Mouse (Mus musculus) heart, adult 2 months (tissue): Measurements from ENCODE around the gene Anpep. TPM values are rescaled to one million over a fixed set of nuclear protein-coding genes. Genes with fewer than 3 reads are reported as not detected.

Source experiments
- DNase-seq, 2 experiments: peaks; one replicate each; pipeline ENCODE4 v3.0.0; 2021
- H3K27ac ChIP-seq: fragments of 200-600 bp; 2 replicates; pipeline ENCODE4 v1.8.1; 2022
- H3K27me3 ChIP-seq: fragments of 200-500 bp; 2 replicates; pipeline ENCODE4 v1.6.1; 2012; ENCODE audit warnings: mild to moderate bottlenecking, low read length, inconsistent platforms, mixed read lengths; ENCODE audit not compliant: control insufficient read depth, insufficient read depth
- H3K36me3 ChIP-seq: fragments of 200-500 bp; 2 replicates; pipeline ENCODE4 v1.6.1; 2012; ENCODE audit warnings: low read length, inconsistent platforms; ENCODE audit not compliant: control insufficient read depth, insufficient read depth
- H3K4me1 ChIP-seq: fragments of 200-500 bp; 2 replicates; pipeline ENCODE4 v1.6.1; 2011; ENCODE audit warnings: low read length; ENCODE audit not compliant: control insufficient read depth, insufficient read depth
- H3K4me3 ChIP-seq: fragments of 200-600 bp; 2 replicates; pipeline ENCODE4 v1.8.1; 2022
- H3K79me2 ChIP-seq: fragments of 200-500 bp; replicated peaks from 2 replicates; pipeline ENCODE4 v1.6.1; 2012; ENCODE audit warnings: mild to moderate bottlenecking, inconsistent platforms, low read length, moderate library complexity, mixed read lengths; ENCODE audit not compliant: control insufficient read depth, insufficient read depth
- H3K9ac ChIP-seq: fragments of 200-500 bp; 2 replicates; pipeline ENCODE4 v1.6.1; 2012; ENCODE audit warnings: low read depth, mild to moderate bottlenecking, control low read depth, inconsistent platforms, low read length, mixed read lengths
- CTCF ChIP-seq: fragments of 200-600 bp; IDR thresholded peaks from 2 replicates; pipeline ENCODE4 v1.8.1; 2022; ENCODE audit warnings: antibody characterized with exemption, mild to moderate bottlenecking, moderate library complexity
- EP300 ChIP-seq: fragments of 200-500 bp; IDR thresholded peaks from 2 replicates; pipeline ENCODE4 v1.6.1; 2011; ENCODE audit warnings: low read depth, low read length, control low read depth; ENCODE audit not compliant: insufficient read depth
- POLR2A ChIP-seq: fragments of 200-500 bp; IDR thresholded peaks from 2 replicates; pipeline ENCODE4 v1.6.1; 2011; ENCODE audit warnings: mild to moderate bottlenecking, low read depth, low read length, control low read depth; ENCODE audit not compliant: insufficient read depth
- WGBS: fragments of 180-500 bp; shearing (Covaris S2); methylation state at CpG from one replicate; pipeline ENCODE4 v1.1.7; 2018; 5-methylcytosine and 5-hydroxymethylcytosine counted together
- intact Hi-C: fragments of 180-260 bp; cut with DNase I; formaldehyde crosslinking; loops from one replicate; pipeline ENCODE4 v1.15.1; 2025
- long read RNA-seq: library from polyadenylated mRNA; stranded (forward); transcript quantifications from one replicate; pipeline ENCODE4 v2.0.0, GENCODE M21; 2021
- polyA plus RNA-seq: library from polyadenylated mRNA; depleted of rRNA; stranded (reverse); fragments of >200 nt; gene quantifications from 2 replicates; pipeline ENCODE4 v1.2.3, GENCODE M21; 2012; rRNA removed
- total RNA-seq, 2 experiments: library from RNA; stranded (reverse); gene quantifications; 2 replicates each; pipeline ENCODE4 v1.2.3; 2021

The Anpep gene
- total RNA-seq (10 to 100 TPM in 1 of 2 experiments, 1 to 10 TPM in 1; 8.4 to 12.9 TPM), polyA plus RNA-seq (18.5 and 30.6 TPM in 2 replicates)
- long read RNA-seq, transcript Anpep-202 (21 exons, 3,797 nt): major isoform, 5 of 6 reads
- long read RNA-seq, partial matches to known transcripts: 1 of 6 reads
- long read RNA-seq, other reads (novel, unspliced or antisense): 0 of 6 reads

GRCm38 (mm10) chr7:79860811-79861210 is at the start of gene Anpep:
TSS of gene Anpep (minus strand) at chr7:79861059.
- no peak for DNase-seq
- Histone ChIP-seq H3K4me3 (no peak within 1 kb of the TSS), H3K4me1 (peaks cover 1% of the 10 kb centered on the region), H3K27me3 (peaks cover 3% of the 10 kb centered on the region; the same call in 1 of the 2 replicates), H3K27ac (no peak within 1 kb of the TSS), H3K79me2 (no peaks in the 10 kb centered on the region), H3K36me3 (no peaks in the 10 kb centered on the region), H3K9ac (no peak within 1 kb of the TSS)
- intact Hi-C loops: no loop called here
- WGBS: 64% methylated on average over 9 of the region's 9 CpGs
- TF ChIP-seq CTCF: no peak
- TF ChIP-seq POLR2A: no peak
- TF ChIP-seq EP300: no peak

DNA sequence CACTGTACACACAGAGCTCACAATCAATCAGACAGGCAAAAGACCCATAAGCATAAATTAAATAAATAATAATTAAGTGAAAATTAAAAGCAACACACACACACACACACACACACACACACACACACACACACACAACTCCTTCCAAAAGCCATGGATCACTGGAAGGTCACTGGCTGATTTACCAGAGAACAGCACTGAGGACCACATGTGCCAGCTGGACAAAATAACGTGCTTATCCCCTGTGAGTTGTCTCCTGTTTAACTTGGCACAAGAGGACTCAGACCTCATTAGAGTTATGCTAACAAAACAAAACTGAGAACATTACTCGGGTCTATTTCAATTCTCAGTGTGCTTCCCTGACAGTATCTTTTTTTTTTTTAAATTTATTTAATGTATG is 46.5 kb upstream of the Anpep start:
- Histone ChIP-seq H3K4me1 (peaks cover 3% of the 10 kb centered on the region), H3K36me3 (peaks cover 2% of the 10 kb centered on the region; the same call in 1 of the 2 replicates)
- WGBS: 27% methylated on average over 2 of the region's 2 CpGs

GRCm38 (mm10) chr7:79906914-79907313 is 46.1 kb upstream of the Anpep start:
- 80% methylated on average over 3 of the region's 3 CpGs for WGBS
- intact Hi-C loops: no loop called here
- Histone ChIP-seq H3K27me3 (no peaks in the 10 kb centered on the region), H3K79me2 (no peaks in the 10 kb centered on the region), H3K27ac (no peak overlapping the region), H3K9ac (no peak overlapping the region), H3K4me3 (no peak overlapping the region), H3K4me1 (peaks cover 3% of the 10 kb centered on the region), H3K36me3 (peaks cover 2% of the 10 kb centered on the region; the same call in 1 of the 2 replicates)
- no peak for DNase-seq
- no peak for TF ChIP-seq EP300
- no peak for TF ChIP-seq POLR2A
- TF ChIP-seq CTCF: no peak

More for the DNA sequence above, 46.5 kb upstream of the Anpep start:
- Histone ChIP-seq H3K79me2 (no peaks in the 10 kb centered on the region), H3K27me3 (no peaks in the 10 kb centered on the region), H3K27ac (no peak overlapping the region), H3K9ac (no peak overlapping the region), H3K4me3 (no peak overlapping the region)
- TF ChIP-seq POLR2A (no peak), EP300 (no peak), CTCF (no peak)
- peak in 1 of 2 experiments; percentile 48 for DNase-seq
- intact Hi-C loops: no loop called here

DNA sequence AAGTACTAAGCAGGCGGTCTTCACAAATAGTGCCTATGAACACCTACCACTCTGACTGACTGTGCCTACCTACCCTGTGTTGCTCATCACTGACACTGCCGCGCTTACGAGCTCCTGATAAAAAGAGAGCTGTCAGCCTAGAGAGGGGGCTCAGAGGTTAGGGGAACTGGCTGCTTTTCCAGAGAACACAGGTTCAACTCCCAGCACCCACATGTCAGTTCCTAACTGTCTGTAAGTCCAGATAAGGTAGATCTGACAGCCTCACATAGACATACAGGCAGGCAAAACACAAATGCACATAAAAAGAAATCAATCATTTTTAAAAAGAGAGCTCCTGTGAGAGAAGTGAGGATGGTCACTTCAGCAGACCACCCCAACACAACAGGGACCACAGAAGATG is 44.3 kb upstream of the Anpep start:
- intact Hi-C loops: no loop called here
- WGBS: 97% methylated on average over 4 of the region's 4 CpGs
- Histone ChIP-seq H3K4me1 (peaks cover 3% of the 10 kb centered on the region), H3K36me3 (peaks cover 2% of the 10 kb centered on the region; the same call in 1 of the 2 replicates), H3K27ac (no peak overlapping the region), H3K9ac (no peak overlapping the region), H3K4me3 (no peak overlapping the region), H3K79me2 (no peaks in the 10 kb centered on the region), H3K27me3 (no peaks in the 10 kb centered on the region)
- TF ChIP-seq POLR2A: no peak
- no peak for TF ChIP-seq CTCF
- no peak for TF ChIP-seq EP300
- DNase-seq: no peak

- 76% methylated on average over 8 of the region's 8 CpGs for WGBS
- Histone ChIP-seq H3K79me2 (no peaks in the 10 kb centered on the region), H3K4me3 (no peak overlapping the region), H3K9ac (no peak overlapping the region), H3K36me3 (peaks cover 2% of the 10 kb centered on the region; the same call in 1 of the 2 replicates), H3K4me1 (peaks cover 3% of the 10 kb centered on the region), H3K27me3 (no peaks in the 10 kb centered on the region), H3K27ac (no peak overlapping the region)
- intact Hi-C loops: no loop called here
- TF ChIP-seq CTCF (no peak), EP300 (no peak), POLR2A (no peak)
- no peak for DNase-seq
Observed at GRCm38 (mm10) chr7:79903160-79903792, 42.4 kb upstream of the Anpep start.

GRCm38 (mm10) chr7:79900753-79901152 is 39.9 kb upstream of the Anpep start:
- no peak overlapping the region for H3K4me3 ChIP-seq
- peaks cover 2% of the 10 kb centered on the region; the same call in 1 of the 2 replicates for H3K36me3 ChIP-seq
- WGBS: 90% methylated on average over 6 of the region's 6 CpGs
- DNase-seq: no peak
- no peaks in the 10 kb centered on the region for H3K4me1 ChIP-seq
- no peaks in the 10 kb centered on the region for H3K79me2 ChIP-seq
- H3K9ac ChIP-seq: no peak overlapping the region
- H3K27ac ChIP-seq: no peak overlapping the region
- intact Hi-C loops: no loop called here
- no peaks in the 10 kb centered on the region for H3K27me3 ChIP-seq
- TF ChIP-seq CTCF: no peak
- no peak for TF ChIP-seq POLR2A
- no peak for TF ChIP-seq EP300
